Mouse (Mus musculus) bone marrow, adult 2 months (tissue): ENCODE data around the gene Eci1.

Experiments
- CTCF ChIP-seq: fragments of 200-500 bp; IDR thresholded peaks from 2 replicates; pipeline ENCODE4 v1.5.1; 2011; ENCODE audit warnings: low read length, control low read depth; ENCODE audit not compliant: control insufficient read depth, insufficient read depth
- POLR2A ChIP-seq: fragments of 200-500 bp; IDR thresholded peaks from 2 replicates; pipeline ENCODE4 v1.6.1; 2011; ENCODE audit warnings: low read depth, mild to moderate bottlenecking, control low read depth, low read length, borderline replicate concordance; ENCODE audit not compliant: control insufficient read depth

GRCm38 (mm10) chr17:24481027-24481815 lies 54.8 kb downstream of the Eci1 start:
- TF ChIP-seq POLR2A (no peak), CTCF (no peak)
